Mouse (Mus musculus): ENCODE measurements around the gene Mlst8.

DNA sequence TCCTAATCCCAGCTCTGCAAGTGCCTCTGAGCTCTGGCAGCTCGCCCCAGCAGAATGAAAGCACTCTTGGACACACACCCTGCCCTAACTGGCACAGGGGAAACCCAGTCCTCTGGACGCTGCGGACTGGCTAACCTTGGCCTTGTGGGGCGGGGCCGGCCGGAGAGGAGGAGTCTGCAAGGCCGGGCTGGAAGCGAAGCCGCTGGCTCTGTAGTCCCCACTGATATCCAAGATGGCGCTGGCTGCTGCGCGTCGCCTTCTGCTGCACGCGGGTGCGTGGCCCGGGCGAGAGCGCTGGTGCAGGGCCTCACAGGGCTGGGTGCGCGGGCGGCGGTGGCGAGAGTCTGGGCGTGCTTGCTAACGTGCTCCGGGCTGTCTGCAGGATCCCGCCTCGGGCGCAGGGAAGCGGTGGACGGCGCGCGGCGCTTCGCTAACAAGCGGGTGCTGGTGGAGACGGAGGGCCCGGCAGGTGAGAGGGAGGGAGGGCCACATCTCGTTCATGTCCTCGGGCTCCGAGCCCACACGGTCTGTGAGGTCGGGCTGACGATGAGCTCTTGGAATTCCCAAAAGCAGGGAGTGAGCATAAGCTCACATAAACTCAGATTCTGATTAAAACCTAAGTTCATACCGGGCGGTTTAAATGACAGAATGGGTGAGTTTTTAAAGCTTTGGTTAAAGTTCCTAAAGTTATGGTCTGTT is 52.3 kb downstream of the Mlst8 start, which contains the start of gene Eci1:
- TF ChIP-seq CTCF (IDR thresholded peaks at IDR 0.05; ENCODE audit: borderline replicate concordance, extremely low read depth, insufficient read depth, insufficient read length) (no peak), POLR2A (IDR thresholded peaks at IDR 0.05; ENCODE audit: borderline replicate concordance, extremely low read depth, insufficient read depth, insufficient read length, poor library complexity, severe bottlenecking) (peak; percentile 73)

Data from brain, embryonic 14.5 days (tissue).